ENCODE assay signal across 11 mouse cellular contexts in the genomic region with DNA sequence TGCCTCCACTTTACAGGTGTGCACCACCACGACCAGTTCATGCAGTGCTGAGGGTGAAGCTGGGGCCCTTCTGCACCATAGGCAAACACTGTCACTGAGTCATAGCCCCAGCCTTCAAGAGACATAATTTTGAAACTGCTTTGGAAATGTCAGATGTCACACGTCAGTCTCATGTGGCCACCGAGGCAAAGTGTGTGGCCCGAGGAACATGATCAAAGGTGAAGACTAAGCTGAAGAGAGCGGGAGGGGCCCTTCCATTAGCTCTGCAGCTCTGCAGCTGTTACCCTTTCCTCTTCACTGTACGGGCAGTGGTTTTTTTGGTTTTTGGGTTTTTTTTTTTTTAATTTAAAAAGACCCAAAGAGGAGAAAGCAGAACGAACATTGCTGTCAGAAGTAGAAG. TPM values are rescaled to one million over a fixed set of nuclear protein-coding genes. Genes with fewer than 3 reads are reported as not detected.
DNase-seq lines count a peak whose midpoint lies in the region; ATAC-seq and TF ChIP-seq lines count a peak whose summit lies in the region.
"Had no signal": no experiment of that assay in that cellular context is flagged by ENCODE, and none has a peak within 500 bp of the region (broad histone marks: within the 10 kb centered on the region; RNA-seq: fewer than 3 reads in every experiment).

No protein-coding gene starts in this region.

- no peak for TF ChIP-seq POLR2A in kidney, adult 2 months (IDR thresholded peaks at IDR 0.05; ENCODE audit: low read depth, low read length)

- H3K4me1 ChIP-seq in kidney, adult 2 months (ENCODE audit: control insufficient read depth, insufficient read depth, low read length) = peaks cover 9% of the 10 kb centered on the region

- WGBS in kidney, adult 2 months = 71% methylated on average over 7 of the region's 7 CpGs

- no peaks in the 10 kb centered on the region for H3K36me3 ChIP-seq in kidney, adult 2 months (ENCODE audit: control insufficient read depth, insufficient read depth, low read length)
- H3K36me3 ChIP-seq: forebrain, embryonic 10.5 days; liver, embryonic 15.5 days had no signal

- no peaks in the 10 kb centered on the region for H3K27me3 ChIP-seq in kidney, adult 2 months (replicated peaks; ENCODE audit: control insufficient read depth, insufficient read depth, low read length)
- H3K27me3 ChIP-seq: liver, embryonic 15.5 days had no signal

- peak overlapping the region; percentile 10; the same call in 1 of the 2 replicates for H3K27ac ChIP-seq in kidney, adult 2 months (ENCODE audit: insufficient read depth, low read depth, low read length)
- H3K27ac ChIP-seq: liver, embryonic 15.5 days had no signal

- no peak overlapping the region for H3K4me3 ChIP-seq in kidney, adult 2 months (ENCODE audit: insufficient read depth, low read depth, low read length)
- H3K4me3 ChIP-seq: forebrain, embryonic 10.5 days; liver, embryonic 15.5 days had no signal

- ATAC-seq in megakaryocyte, adult 5-6 weeks (ENCODE audit: poor library complexity, severe bottlenecking) = peak; percentile 39
- ATAC-seq: hindbrain, embryonic 16.5 days had no signal

- TF ChIP-seq CTCF in kidney, adult 2 months (conservative IDR thresholded peaks at IDR 0.05; ENCODE audit: insufficient read depth, insufficient read length, low read depth, low read length) = no peak

- DNase-seq in kidney, adult 2 months = no peak
- DNase-seq in kidney, postnatal 10 days = no peak
- DNase-seq in T-cell, adult 2 months (ENCODE audit: low spot score) = peak; percentile 47
- peak; percentile 36 for DNase-seq in thymus, postnatal 4 days
- DNase-seq in cerebellum, adult 9-11 months = no peak
- no peak for DNase-seq in urinary bladder, postnatal 36 days (ENCODE audit: low spot score in 2 of 2)
- DNase-seq: cerebellum, adult 9-10 months had no signal

RNA-seq across cellular contexts. Expression of a gene that starts 25.8 kb away (rescaled TPM):
- 6.2 and 7.7 TPM in 2 replicates for polyA plus RNA-seq in kidney, adult 2 months (2012; rRNA removed)
- total RNA-seq in megakaryocyte, adult 5-6 weeks (2015) = 15.6 and 18.1 TPM in 2 replicates
- 33.3 and 38.9 TPM in 2 replicates for total RNA-seq in megakaryocyte, adult 5-6 weeks (2017)

Comparison
In these comparisons a context has a peak if more than half of its experiments do, and no peak if none do; other contexts are left out.
1. DNase-seq: peak in T-cell, adult 2 months (single experiment) and thymus, postnatal 4 days (single experiment); none in kidney, adult 2 months (single experiment), kidney, postnatal 10 days (single experiment), cerebellum, adult 9-11 months (single experiment) and urinary bladder, postnatal 36 days (0 of 2).